Mouse (Mus musculus) embryonic fibroblast, embryonic 13.5 days (primary cell): ENCODE data around the gene Mrgpra2a. TPM values are rescaled to one million over a fixed set of nuclear protein-coding genes. Genes with fewer than 3 reads are reported as not detected.

Source experiments
- H3K27ac ChIP-seq: 2 replicates; pipeline ENCODE4 v1.5.1; 2012; ENCODE audit warnings: low read length, control low read depth, inconsistent platforms; ENCODE audit not compliant: insufficient read depth
- H3K4me1 ChIP-seq: 2 replicates; pipeline ENCODE4 v1.6.1; 2011; ENCODE audit warnings: low read length; ENCODE audit not compliant: control insufficient read depth, insufficient read depth
- H3K4me3 ChIP-seq: 2 replicates; pipeline ENCODE4 v1.5.1; 2011; ENCODE audit warnings: mild to moderate bottlenecking, control low read depth, low read length; ENCODE audit not compliant: insufficient read depth
- CTCF ChIP-seq: IDR thresholded peaks from 2 replicates; pipeline ENCODE4 v1.5.1; 2011; ENCODE audit warnings: mild to moderate bottlenecking, control low read depth, low read length, moderate library complexity, borderline replicate concordance; ENCODE audit not compliant: insufficient read depth
- POLR2A ChIP-seq: IDR thresholded peaks from 2 replicates; pipeline ENCODE4 v1.6.1; 2011; ENCODE audit warnings: low read depth, mild to moderate bottlenecking, control low read depth, low read length, moderate library complexity
- polyA plus RNA-seq: library from polyadenylated mRNA; stranded (reverse); fragments of >200 nt; gene quantifications from 2 replicates; pipeline ENCODE4 v1.2.4, GENCODE M21; 2011; ENCODE audit warnings: low read depth; ENCODE audit not compliant: missing spikeins, insufficient read length

The Mrgpra2a gene
- polyA plus RNA-seq, 1 experiment, result not detected

- H3K4me3 ChIP-seq, result no peak overlapping the region
- TF ChIP-seq CTCF, result no peak
- TF ChIP-seq POLR2A, result no peak
- H3K4me1 ChIP-seq, result no peaks in the 10 kb centered on the region
- no peak overlapping the region for H3K27ac ChIP-seq
Observed at GRCm38 (mm10) chr7:47401125-47401524, 50.8 kb downstream of the Mrgpra2a start.

Other genes with a start within 250 kb of the Mrgpra2a start
- not detected in 2 replicates for gene Mrgpra6, start 247.2 kb downstream of the Mrgpra2a start, polyA plus RNA-seq
- not detected in 2 replicates for gene Mrgpra9, start 199.3 kb downstream of the Mrgpra2a start, polyA plus RNA-seq
- gene Mrgpra1, start 97.9 kb downstream of the Mrgpra2a start, polyA plus RNA-seq, result not detected in 2 replicates
- not detected in 2 replicates for gene Mrgpra2b, start 76.7 kb upstream of the Mrgpra2a start, polyA plus RNA-seq
- not detected in 2 replicates for gene Mrgpra3, start 149.2 kb upstream of the Mrgpra2a start, polyA plus RNA-seq